Mouse (Mus musculus) bone marrow macrophage, adult 2 months (primary cell): ENCODE measurements around the gene Orm2.

Source experiments
- CTCF ChIP-seq: IDR thresholded peaks from 2 replicates; pipeline ENCODE4 v1.5.1; 2012; ENCODE audit warnings: low read depth, mild to moderate bottlenecking, low read length, moderate library complexity
- POLR2A ChIP-seq: IDR thresholded peaks from 2 replicates; pipeline ENCODE4 v1.6.1; 2012; ENCODE audit warnings: mild to moderate bottlenecking, low read depth, low read length, borderline replicate concordance

DNA sequence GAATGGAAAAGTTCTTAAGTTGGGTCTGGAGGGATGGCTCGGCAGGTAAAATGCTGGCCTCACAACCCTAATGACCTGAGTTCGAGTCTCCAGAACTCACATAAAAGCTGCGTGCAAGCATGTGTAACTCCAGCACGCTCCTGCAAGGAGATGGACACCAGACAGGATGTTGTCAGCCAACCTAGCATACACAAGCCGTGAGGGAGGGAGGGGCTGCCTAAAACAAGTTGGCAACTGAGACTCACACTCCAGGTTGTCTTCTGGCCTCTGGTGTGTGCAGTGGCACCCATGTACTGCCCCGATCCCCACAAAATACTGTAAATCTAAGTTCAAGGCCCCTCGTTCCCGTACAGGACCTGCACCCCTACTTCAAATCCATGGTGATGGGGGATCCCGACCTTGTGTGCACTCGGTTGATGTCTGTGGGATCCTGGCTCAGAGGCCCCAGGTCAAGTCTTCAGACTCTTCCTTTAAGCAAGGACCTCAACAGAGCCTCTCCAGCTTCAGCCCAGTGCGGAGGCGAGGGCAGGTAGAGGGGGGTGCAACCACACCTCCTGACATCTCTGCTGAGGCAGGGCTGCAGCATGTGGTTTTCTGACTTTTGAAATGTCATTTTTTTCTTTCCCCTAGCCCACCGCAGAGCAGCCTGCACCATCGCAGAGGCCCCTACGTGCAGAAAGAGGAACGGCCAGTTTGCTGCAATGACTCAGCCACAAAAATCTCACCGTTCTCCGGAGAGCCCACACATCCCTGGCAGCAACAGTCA lies 38.5 kb downstream of the Orm2 start:
- TF ChIP-seq POLR2A (no peak), CTCF (no peak)
